Mouse (Mus musculus) inflammation-experienced regulatory T-cells, adult 6 months (primary cell): ENCODE data around the gene Atmin. TPM values are rescaled to one million over a fixed set of nuclear protein-coding genes. Genes with fewer than 3 reads are reported as not detected.

Experiments used
- ATAC-seq: one replicate; pipeline ENCODE4 v1.8.0; 2017
- polyA plus RNA-seq, 3 experiments: library from polyadenylated mRNA; unstranded; fragments of 100-300 nt; shearing (Covaris generic); gene quantifications; one replicate each; pipeline ENCODE4 v1.2.1; 2017

The Atmin gene
- polyA plus RNA-seq, 3 experiments from 2014 or later = 7.5 to 9.0 (median 7.7) TPM

GRCm38 (mm10) chr8:116951778-116952177 is 8.6 kb downstream of the Atmin start:
- ATAC-seq = no peak

- peak; percentile 87 for ATAC-seq
Measured at GRCm38 (mm10) chr8:116952428-116952827, 9.2 kb downstream of the Atmin start.

GRCm38 (mm10) chr8:116954415-116954814 is 11.2 kb downstream of the Atmin start:
- no peak for ATAC-seq

- no peak for ATAC-seq
Measured at GRCm38 (mm10) chr8:116969531-116969930, 26.3 kb downstream of the Atmin start.

GRCm38 (mm10) chr8:116975066-116975465 is 31.9 kb downstream of the Atmin start:
- ATAC-seq = no peak

- no peak for ATAC-seq
Measured at GRCm38 (mm10) chr8:116975606-116976005, 32.4 kb downstream of the Atmin start.

GRCm38 (mm10) chr8:116978052-116978451 is 34.9 kb downstream of the Atmin start:
- no peak for ATAC-seq

- ATAC-seq = peak; percentile 95
Measured at GRCm38 (mm10) chr8:116978631-116979256, 35.6 kb downstream of the Atmin start, which contains the start of gene 1700030J22Rik. Gene 1700030J22Rik, minus strand, starts transcription at chr8:116978959.

GRCm38 (mm10) chr8:116980117-116980516 is 36.9 kb downstream of the Atmin start:
- ATAC-seq = peak; percentile 15

GRCm38 (mm10) chr8:116989842-116990241 is 46.6 kb downstream of the Atmin start:
- ATAC-seq = no peak

- ATAC-seq = no peak
Measured at GRCm38 (mm10) chr8:116991241-116991640, 48.0 kb downstream of the Atmin start.

- peak; percentile 10 for ATAC-seq
Measured at GRCm38 (mm10) chr8:116992176-116992971, 49.2 kb downstream of the Atmin start.

- ATAC-seq = peak; percentile 99
Measured at GRCm38 (mm10) chr8:116993095-116993867, 50.1 kb downstream of the Atmin start, which contains the start of gene Gcsh. Gene Gcsh, minus strand, starts transcription at chr8:116993537.

- ATAC-seq = no peak
Measured at GRCm38 (mm10) chr8:116994016-116994716, 51.0 kb downstream of the Atmin start.

Other genes starting within 250 kb of the Atmin start
- 10 to 100 TPM in 2 of 3 experiments, 1 to 10 TPM in 1; 7.8 to 21.9 (median 14.5) TPM for gene Cdyl2, start 210.4 kb upstream of the Atmin start, polyA plus RNA-seq
- 10 to 100 TPM; 23.1 to 79.6 (median 36.6) TPM for gene Cmc2, start 21.9 kb upstream of the Atmin start, polyA plus RNA-seq
- gene Cenpn, start 21.7 kb upstream of the Atmin start, polyA plus RNA-seq = 10 to 100 TPM in 1 of 3 experiments, 1 to 10 TPM in 2; 3.3 to 22.4 (median 3.9) TPM
- gene 1700030J22Rik, start 35.6 kb downstream of the Atmin start, polyA plus RNA-seq = under 1 TPM in 1 of 3 experiments, not detected in 2; 0.25 TPM
- 10 to 100 TPM; 23.8 to 29.5 (median 24.6) TPM for gene Gcsh, start 50.1 kb downstream of the Atmin start, polyA plus RNA-seq
- gene Pkd1l2, start 139.1 kb downstream of the Atmin start, polyA plus RNA-seq = under 1 TPM in 1 of 3 experiments, not detected in 2; 0.06 TPM
- not detected for gene Bco1, start 152.5 kb downstream of the Atmin start, polyA plus RNA-seq
- 1 to 10 TPM; 1.7 to 2.6 (median 2.0) TPM for gene Gan, start 214.7 kb downstream of the Atmin start, polyA plus RNA-seq